Mouse (Mus musculus) thymus, adult 2 months (tissue): ENCODE measurements at regions not wholly inside any gene's neighbourhood (a gene's known extent, or its start where the extent isn't known, plus 50 kb on each side); places are given as distances from the start of the nearest gene placed in this dataset.

Experiments
- CTCF ChIP-seq: fragments of 200-500 bp; IDR thresholded peaks from 2 replicates; pipeline ENCODE4 v1.5.1; 2012; ENCODE audit warnings: mild to moderate bottlenecking, control low read depth, low read length, moderate library complexity, borderline replicate concordance; ENCODE audit not compliant: control insufficient read depth, poor library complexity, insufficient read depth; ENCODE audit errors: extremely low read depth
- POLR2A ChIP-seq: fragments of 200-500 bp; IDR thresholded peaks from 2 replicates; pipeline ENCODE4 v1.6.1; 2012; ENCODE audit warnings: mild to moderate bottlenecking, low read length, control low read depth, moderate library complexity; ENCODE audit not compliant: control insufficient read depth, poor library complexity, insufficient read depth; ENCODE audit errors: extremely low read depth

- TF ChIP-seq CTCF (no peak), POLR2A (no peak)
Measured at GRCm38 (mm10) chr15:6981430-6981829, 106.7 kb upstream of the Osmr start.
